Mouse (Mus musculus) mesoderm, embryonic 11.5 days (tissue): ENCODE measurements at regions not wholly inside any gene's neighbourhood (a gene's known extent, or its start where the extent isn't known, plus 50 kb on each side); places are given as distances from the start of the nearest gene placed in this dataset.

Experiments used
- DNase-seq: peaks from one replicate; pipeline ENCODE4 v3.0.0-alpha.2; 2012; ENCODE audit warnings: low read depth, low spot score

DNA sequence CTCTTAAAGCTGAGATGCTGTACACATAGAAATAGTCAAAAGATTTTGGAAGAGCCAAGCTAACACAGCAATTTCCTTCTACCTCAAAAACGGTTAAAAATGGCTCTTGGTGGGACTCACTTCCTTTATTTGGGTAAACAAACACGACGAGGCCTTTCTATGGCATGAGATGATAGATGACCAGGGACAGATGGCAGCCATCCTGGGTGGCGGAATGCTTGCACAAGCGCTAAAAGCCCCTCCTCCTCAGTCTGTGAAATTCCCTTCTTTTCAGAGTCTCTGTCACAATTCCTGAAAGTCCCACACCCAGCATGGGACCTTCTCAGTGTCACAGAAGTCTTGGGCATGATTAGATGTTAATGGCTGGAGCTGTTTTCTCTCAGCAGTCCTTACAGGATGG is 59.3 kb upstream of the Ado start:
- peak; percentile 40 for DNase-seq

DNA sequence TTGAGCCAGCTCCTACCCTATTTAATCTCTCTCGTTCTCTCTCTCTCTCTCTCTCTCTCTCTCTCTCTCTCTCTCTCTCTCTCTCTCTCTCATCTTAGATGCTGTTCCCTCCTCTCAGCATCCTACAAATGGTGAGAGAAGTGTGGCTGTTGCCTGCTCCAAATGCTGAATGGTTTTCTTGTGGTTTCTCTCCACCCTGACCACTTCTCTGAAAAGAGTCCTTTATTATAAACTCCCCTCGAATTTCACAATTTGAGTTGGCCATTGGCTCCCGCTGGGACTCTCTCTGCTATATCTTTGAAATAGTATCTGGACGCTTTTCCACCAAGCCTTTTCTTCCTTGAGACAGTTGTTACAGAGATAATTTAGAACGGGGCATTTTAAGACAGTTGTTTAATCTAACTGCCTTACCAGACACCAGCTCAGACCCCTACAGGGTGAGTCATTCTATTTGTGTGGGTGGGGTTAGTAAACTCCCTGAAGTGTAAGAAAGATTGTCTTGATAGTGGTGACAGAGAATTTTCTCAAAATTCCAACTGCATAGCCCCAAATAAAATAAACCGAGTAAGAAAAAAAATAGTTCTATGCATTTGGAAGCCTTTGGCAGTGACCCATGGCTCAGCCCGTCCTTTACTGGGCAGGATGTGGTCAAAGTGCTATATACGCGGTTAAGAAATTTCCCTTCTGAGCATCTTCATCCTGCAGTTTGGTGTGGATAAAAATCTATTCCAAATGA is 58.7 kb upstream of the Ado start:
- DNase-seq = peak; percentile 2

DNA sequence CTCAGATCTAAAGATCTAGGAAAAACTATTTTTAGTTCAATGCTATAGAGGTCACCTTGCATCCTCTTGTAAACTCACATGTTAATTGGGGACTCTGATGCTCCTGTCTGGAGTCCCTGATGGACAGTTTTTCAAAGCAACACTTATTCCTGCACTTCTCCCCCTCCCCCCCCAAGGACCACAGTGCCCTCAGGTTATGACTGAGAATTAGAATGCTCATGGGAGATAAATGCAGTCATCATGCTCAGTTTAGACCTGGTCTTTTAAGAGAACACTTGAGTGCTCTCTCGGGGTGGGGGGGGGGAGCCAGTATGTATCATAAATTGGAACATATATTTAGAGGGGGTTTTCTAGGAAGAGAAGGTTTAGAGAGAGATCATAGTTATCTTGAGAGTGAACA is 58.0 kb upstream of the Ado start:
- no peak for DNase-seq

DNA sequence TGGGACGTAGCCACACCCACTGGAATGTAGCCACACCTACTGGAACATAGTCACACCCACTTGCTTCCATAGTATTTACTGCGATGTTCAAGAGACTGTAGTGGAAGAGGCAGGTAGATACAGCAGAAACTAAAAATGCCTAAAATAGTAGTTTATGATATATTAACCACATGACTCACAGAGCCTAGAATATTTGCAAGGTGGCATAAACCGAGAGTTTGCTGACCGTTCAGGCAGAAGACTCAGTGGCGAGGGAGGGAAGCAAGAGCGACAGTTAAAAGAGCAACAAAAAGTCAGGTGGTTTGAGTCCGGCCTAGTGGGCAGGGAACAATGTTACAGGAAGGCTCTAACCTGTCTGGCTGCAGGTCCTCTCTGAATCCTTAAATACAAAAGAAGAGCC is 50.6 kb upstream of the Ado start:
- no peak for DNase-seq

DNA sequence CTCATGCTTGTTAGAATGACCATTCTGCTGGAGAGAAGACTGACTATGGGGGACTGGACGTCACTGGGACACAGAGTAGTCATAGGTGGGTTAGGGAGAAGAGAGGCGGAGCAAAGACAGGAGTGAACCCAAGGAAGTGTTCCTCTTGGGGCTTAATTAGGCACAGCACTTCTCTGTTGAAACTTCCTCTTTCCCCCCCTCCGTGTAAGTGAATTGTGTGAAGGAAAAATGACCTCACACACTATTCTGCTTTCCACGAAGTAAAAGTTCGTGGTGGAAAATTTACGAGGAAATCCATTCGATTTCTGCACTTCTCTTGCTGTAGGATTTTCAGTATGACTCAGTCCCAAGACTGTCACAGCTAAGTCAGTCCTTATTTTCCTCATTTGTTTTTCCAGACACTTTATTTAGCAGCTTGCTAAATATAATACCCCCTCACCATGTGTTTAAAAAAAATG is 49.9 kb upstream of the Ado start:
- DNase-seq = no peak
